Mouse (Mus musculus) kidney, adult 10 weeks (tissue): ENCODE data around the gene Phf7. TPM values are rescaled to one million over a fixed set of nuclear protein-coding genes. Genes with fewer than 3 reads are reported as not detected.

Source experiments
- polyA plus RNA-seq: library from polyadenylated mRNA; stranded (reverse); fragments of 350-450 nt; fragmentation: Illumina TruSeq; extraction: RNeasy Lipid Tissue Mini Kit (QIAGEN cat#74804); gene quantifications from one replicate; pipeline ENCODE4 v1.2.3, GENCODE M21; 2014; ENCODE audit warnings: low read depth, low replicate concordance

Gene Phf7
- 15.3 TPM for polyA plus RNA-seq

GRCm38 (mm10) chr14:31251084-31251604 lies at the start of gene Phf7, which contains the start of gene Bap1:
Phf7 (minus strand) TSS chr14:31251317.
Bap1 (plus strand) TSS chr14:31251450.

GRCm38 (mm10) chr14:31217666-31218065 lies 33.5 kb downstream of the Phf7 start, which contains the start of gene Sema3g:
Sema3g (plus strand) TSS chr14:31217860.

GRCm38 (mm10) chr14:31216846-31217245 lies 34.3 kb downstream of the Phf7 start, which contains the start of gene Nisch:
Nisch (minus strand) TSS chr14:31216946.

GRCm38 (mm10) chr14:31208084-31208483 lies 43.0 kb downstream of the Phf7 start, which contains the start of gene Tnnc1:
Tnnc1 (plus strand) TSS chr14:31208312.

Other genes with a start within 250 kb of the Phf7 start
- 76.0 TPM for gene Glt8d1, start 249.9 kb downstream of the Phf7 start, polyA plus RNA-seq
- gene Spcs1, start 249.6 kb downstream of the Phf7 start, polyA plus RNA-seq = 429 TPM
- 62.8 TPM for gene Pbrm1, start 232.2 kb downstream of the Phf7 start, polyA plus RNA-seq
- gene Gnl3, start 232.2 kb downstream of the Phf7 start, polyA plus RNA-seq = 90.1 TPM
- gene Smim4, start 122.4 kb downstream of the Phf7 start, polyA plus RNA-seq = 24.4 TPM
- 1.1 TPM for gene Nt5dc2, start 120.3 kb downstream of the Phf7 start, polyA plus RNA-seq
- 0.97 TPM for gene Stab1, start 82.7 kb downstream of the Phf7 start, polyA plus RNA-seq
- gene Tnnc1, start 43.0 kb downstream of the Phf7 start, polyA plus RNA-seq = not detected
- 54.5 TPM for gene Nisch, start 34.4 kb downstream of the Phf7 start, polyA plus RNA-seq
- 6.5 TPM for gene Sema3g, start 33.5 kb downstream of the Phf7 start, polyA plus RNA-seq
- gene Bap1, start 133 bp upstream of the Phf7 start, polyA plus RNA-seq = 5.7 TPM
- gene Dnah1, start 72.6 kb upstream of the Phf7 start, polyA plus RNA-seq = not detected
- 114 TPM for gene Capn7, start 85.3 kb upstream of the Phf7 start, polyA plus RNA-seq
- 63.8 TPM for gene Sh3bp5, start 184.8 kb upstream of the Phf7 start, polyA plus RNA-seq
- 45.7 TPM for gene Eaf1, start 243.1 kb upstream of the Phf7 start, polyA plus RNA-seq
- gene Mettl6, start 243.7 kb upstream of the Phf7 start, polyA plus RNA-seq = 43.3 TPM